Mouse (Mus musculus): ENCODE results near the gene Ednra.

DNA sequence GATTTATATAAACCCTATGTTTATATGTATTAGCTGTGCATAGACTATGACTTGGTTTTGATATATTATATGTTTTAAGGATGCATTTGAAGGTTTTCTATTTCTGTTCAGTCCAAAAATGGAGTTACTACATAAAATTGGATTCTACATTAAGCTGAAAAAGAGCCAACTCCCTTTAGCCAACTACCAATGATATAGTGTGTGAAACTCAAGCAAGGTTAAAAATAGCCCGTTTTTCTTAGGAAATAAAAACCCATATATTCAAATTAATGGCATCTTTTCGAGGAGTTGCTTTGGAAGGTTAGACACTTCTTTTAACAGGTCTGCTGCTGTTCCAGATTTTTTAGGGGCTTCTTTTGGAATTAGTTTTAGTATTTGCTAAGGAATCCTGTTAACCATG, 91.1 kb downstream of the Ednra start:
- no peak for TF ChIP-seq CTCF (IDR thresholded peaks at IDR 0.05; ENCODE audit: borderline replicate concordance, control insufficient read depth, extremely low read depth, insufficient read depth, low read length, poor library complexity)
- TF ChIP-seq POLR2A (IDR thresholded peaks at IDR 0.05; ENCODE audit: control insufficient read depth, extremely low read depth, insufficient read depth, low read length, poor library complexity) = no peak
